Mouse (Mus musculus): Measurements from ENCODE around the gene Edrf1.

- TF ChIP-seq CTCF (IDR thresholded peaks at IDR 0.05) (no peak), EP300 (IDR thresholded peaks at IDR 0.05; ENCODE audit: insufficient read depth, low read depth, low read length) (no peak), POLR2A (IDR thresholded peaks at IDR 0.05; ENCODE audit: insufficient read depth, low read depth, low read length) (no peak)
These were observed 47.4 kb downstream of the Edrf1 start for GRCm38 (mm10) chr7:133684701-133685100.
